Mouse (Mus musculus) G1E (cell line): Measurements from ENCODE around the gene Myo3b.

Source experiments
- CTCF ChIP-seq: IDR thresholded peaks from 2 replicates; pipeline ENCODE4 v1.5.1; 2012; ENCODE audit warnings: low read depth, low read length, inconsistent platforms, mixed read lengths
- GATA1 ChIP-seq: IDR thresholded peaks from 2 replicates; pipeline ENCODE4 v1.6.1; 2012; ENCODE audit warnings: borderline replicate concordance, low read length, inconsistent platforms, mixed read lengths
- GATA2 ChIP-seq: IDR thresholded peaks from 2 replicates; pipeline ENCODE4 v1.6.1; 2012; ENCODE audit warnings: low read depth, low read length, inconsistent platforms, borderline replicate concordance
- POLR2AphosphoS5 ChIP-seq: IDR thresholded peaks from 2 replicates; pipeline ENCODE4 v1.6.1; 2012; ENCODE audit warnings: low read depth, low read length, inconsistent platforms; ENCODE audit not compliant: insufficient replicate concordance

DNA sequence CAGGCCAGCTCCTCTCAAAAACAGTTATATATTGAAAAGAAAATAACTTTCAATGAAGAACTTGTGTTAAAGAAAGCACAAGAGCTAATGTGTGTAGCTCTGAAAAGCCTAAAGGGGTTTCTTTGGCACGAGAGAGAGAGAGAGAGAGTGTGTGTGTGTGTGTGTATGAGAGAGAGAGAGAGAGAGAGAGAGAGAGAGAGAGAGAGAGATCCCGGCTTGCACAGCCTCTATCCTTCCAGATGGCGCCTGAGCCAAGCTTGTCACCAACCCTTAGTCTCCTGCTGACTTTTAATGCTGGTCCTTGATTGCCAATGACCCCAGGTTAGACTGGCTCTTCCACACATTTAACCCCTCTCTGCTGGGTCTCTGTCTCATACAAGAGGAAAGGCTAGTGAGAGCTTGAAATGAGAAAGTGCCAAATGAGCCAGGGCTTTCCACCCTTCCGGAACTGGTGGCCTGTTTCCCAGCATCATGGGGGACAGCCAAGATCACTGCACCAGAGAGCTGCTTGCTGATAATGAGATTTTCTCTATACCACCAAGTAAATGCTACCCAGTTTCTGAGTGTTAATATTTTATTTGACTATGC lies 371.5 kb downstream of the Myo3b start:
- no peak for TF ChIP-seq CTCF
- TF ChIP-seq GATA2 = no peak
- TF ChIP-seq POLR2AphosphoS5 = no peak
- no peak for TF ChIP-seq GATA1
